Mouse (Mus musculus): ENCODE measurements around the gene Kcna10. TPM values are rescaled to one million over a fixed set of nuclear protein-coding genes. Genes with fewer than 3 reads are reported as not detected.

The Kcna10 gene
- not detected in 2 replicates for total RNA-seq (2012; rRNA removed)
- not detected for polyA plus RNA-seq (2012; ENCODE audit: insufficient read depth in 1 of 2, insufficient read length in 2 of 2, low read depth in 1 of 2, low replicate concordance in 2 of 2, missing spikeins in 1 of 2)

DNA sequence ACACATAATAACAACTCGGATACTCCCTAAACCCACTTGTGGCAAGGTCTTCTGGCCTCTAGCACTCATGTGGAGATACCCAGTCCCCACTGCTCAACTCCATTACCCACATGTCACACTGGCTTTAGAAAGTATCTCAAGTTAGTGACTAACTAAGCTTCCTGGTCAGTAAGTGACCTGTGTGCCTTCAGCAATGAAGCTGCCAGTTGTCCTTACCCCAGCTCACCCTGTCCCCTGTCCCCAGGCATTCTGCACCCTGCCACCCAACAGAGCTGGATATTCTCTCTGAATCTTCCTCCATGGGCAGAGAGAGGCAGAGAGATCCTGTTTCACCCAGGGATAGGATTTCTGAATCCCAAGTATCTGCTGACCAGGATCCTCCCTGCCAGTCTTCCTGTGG is at the start of gene Kcna10:
TSS of gene Kcna10 (plus strand) at position 301 of the 400 bp plus-strand sequence.
- no peak for DNase-seq (ENCODE audit: low read depth, low spot score)

DNA sequence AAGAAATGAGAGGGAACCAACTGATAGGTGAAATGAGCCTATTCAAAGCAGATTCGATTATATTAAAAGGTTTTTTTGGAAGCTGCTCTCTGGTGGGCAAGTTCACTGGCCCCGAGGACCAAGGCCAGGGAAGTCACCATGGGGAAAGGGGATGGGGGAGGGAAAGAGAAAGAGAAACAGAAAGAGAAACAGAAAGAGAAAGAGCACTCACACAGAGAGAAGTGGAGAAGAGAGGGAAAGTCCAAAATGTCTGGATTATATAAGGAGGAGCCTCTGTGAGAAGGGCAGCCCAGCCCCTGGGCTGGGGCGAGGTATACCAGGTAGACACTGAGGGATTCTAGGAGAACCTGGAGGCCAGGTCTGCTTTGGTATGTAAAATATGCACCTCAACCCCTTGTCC is 48.4 kb upstream of the Kcna10 start:
- Histone ChIP-seq H3K4me1 (ENCODE audit: control insufficient read depth in 1 of 2, insufficient read depth in 2 of 2, low read length in 2 of 2) (no peaks in the 10 kb centered on the region), H3K9ac (ENCODE audit: control insufficient read depth, low read depth, low read length, poor library complexity, severe bottlenecking) (no peak overlapping the region)
- DNase-seq (ENCODE audit: low read depth, low spot score) = no peak

More for the DNA sequence above, at the start of gene Kcna10:
- no peaks in the 10 kb centered on the region for H3K4me1 ChIP-seq (ENCODE audit: control insufficient read depth in 1 of 2, insufficient read depth in 2 of 2, low read length in 2 of 2)
- no peak within 1 kb of the TSS for H3K9ac ChIP-seq (ENCODE audit: control insufficient read depth, low read depth, low read length, poor library complexity, severe bottlenecking)
- TF ChIP-seq ETS1 (IDR thresholded peaks at IDR 0.05; ENCODE audit: low read depth, low read length) (no peak), RCOR1 (IDR thresholded peaks at IDR 0.05; ENCODE audit: low read depth, low read length) (no peak), POLR2AphosphoS5 (IDR thresholded peaks at IDR 0.05; ENCODE audit: borderline replicate concordance, low read depth, low read length) (no peak), ZC3H11A (IDR thresholded peaks at IDR 0.05; ENCODE audit: low read depth, low read length) (no peak), GABPA (IDR thresholded peaks at IDR 0.05; ENCODE audit: low read depth, low read length) (no peak), ZMIZ1 (IDR thresholded peaks at IDR 0.05; ENCODE audit: low read depth, low read length) (no peak), TCF12 (IDR thresholded peaks at IDR 0.05; ENCODE audit: low read depth, low read length) (no peak), GATA1 (IDR thresholded peaks at IDR 0.05; ENCODE audit: low read depth, low read length) (no peak), TAL1 (IDR thresholded peaks at IDR 0.05; ENCODE audit: low read length) (no peak), MAFK (IDR thresholded peaks at IDR 0.05; ENCODE audit: borderline replicate concordance, low read depth, low read length) (no peak), KAT2A (conservative IDR thresholded peaks at IDR 0.05; ENCODE audit: low read depth, low read length) (no peak), UBTF (IDR thresholded peaks at IDR 0.05; ENCODE audit: borderline replicate concordance, insufficient read depth, low read depth, low read length) (no peak), CTCF (IDR thresholded peaks at IDR 0.05 in 2 of 3, conservative IDR thresholded peaks at IDR 0.05 in 1 of 3; ENCODE audit: control insufficient read depth in 1 of 3, insufficient read depth in 1 of 3, low read depth in 2 of 3, low read length in 3 of 3, poor library complexity in 1 of 3, severe bottlenecking in 1 of 3) (no peak)
- no peak within 1 kb of the TSS for H3K27ac ChIP-seq (ENCODE audit: control insufficient read depth, low read depth, low read length)
- H3K4me3 ChIP-seq (ENCODE audit: control insufficient read depth in 1 of 2, insufficient read depth in 1 of 2, low read depth in 2 of 2, low read length in 2 of 2) = no peak within 1 kb of the TSS
- no peaks in the 10 kb centered on the region for H3K9me3 ChIP-seq (replicated peaks; ENCODE audit: insufficient read depth, low read length)
- no peaks in the 10 kb centered on the region for H3K27me3 ChIP-seq (ENCODE audit: control insufficient read depth in 1 of 2, insufficient read depth in 2 of 2, low read length in 2 of 2)
- no peaks in the 10 kb centered on the region for H3K79me2 ChIP-seq (ENCODE audit: control insufficient read depth, insufficient read depth, low read length, poor library complexity)
- H3K36me3 ChIP-seq (ENCODE audit: control insufficient read depth in 1 of 2, insufficient read depth in 2 of 2, low read length in 2 of 2) = no peaks in the 10 kb centered on the region

More for the DNA sequence above, 48.4 kb upstream of the Kcna10 start:
- H3K27me3 ChIP-seq (ENCODE audit: control insufficient read depth in 1 of 2, insufficient read depth in 2 of 2, low read length in 2 of 2) = no peaks in the 10 kb centered on the region
- no peak overlapping the region for H3K27ac ChIP-seq (ENCODE audit: control insufficient read depth, low read depth, low read length)
- no peaks in the 10 kb centered on the region for H3K9me3 ChIP-seq (replicated peaks; ENCODE audit: insufficient read depth, low read length)
- H3K4me3 ChIP-seq (ENCODE audit: control insufficient read depth in 1 of 2, insufficient read depth in 1 of 2, low read depth in 2 of 2, low read length in 2 of 2) = no peak overlapping the region
- TF ChIP-seq TBP (IDR thresholded peaks at IDR 0.05; ENCODE audit: low read depth, low read length) = no peak
- no peak for TF ChIP-seq GABPA (IDR thresholded peaks at IDR 0.05; ENCODE audit: low read depth, low read length)
- no peak for TF ChIP-seq KAT2A (conservative IDR thresholded peaks at IDR 0.05; ENCODE audit: low read depth, low read length)
- no peak for TF ChIP-seq USF2 (IDR thresholded peaks at IDR 0.05; ENCODE audit: borderline replicate concordance in 1 of 2, insufficient read depth in 1 of 2, low read depth in 1 of 2, low read length in 2 of 2)
- no peak for TF ChIP-seq JUND (IDR thresholded peaks at IDR 0.05; ENCODE audit: low read depth, low read length)
- no peak for TF ChIP-seq MAX (IDR thresholded peaks at IDR 0.05; ENCODE audit: low read length)
- no peaks in the 10 kb centered on the region for H3K36me3 ChIP-seq (ENCODE audit: control insufficient read depth in 1 of 2, insufficient read depth in 2 of 2, low read length in 2 of 2)
- no peaks in the 10 kb centered on the region for H3K79me2 ChIP-seq (ENCODE audit: control insufficient read depth, insufficient read depth, low read length, poor library complexity)
